In the genomic region with DNA sequence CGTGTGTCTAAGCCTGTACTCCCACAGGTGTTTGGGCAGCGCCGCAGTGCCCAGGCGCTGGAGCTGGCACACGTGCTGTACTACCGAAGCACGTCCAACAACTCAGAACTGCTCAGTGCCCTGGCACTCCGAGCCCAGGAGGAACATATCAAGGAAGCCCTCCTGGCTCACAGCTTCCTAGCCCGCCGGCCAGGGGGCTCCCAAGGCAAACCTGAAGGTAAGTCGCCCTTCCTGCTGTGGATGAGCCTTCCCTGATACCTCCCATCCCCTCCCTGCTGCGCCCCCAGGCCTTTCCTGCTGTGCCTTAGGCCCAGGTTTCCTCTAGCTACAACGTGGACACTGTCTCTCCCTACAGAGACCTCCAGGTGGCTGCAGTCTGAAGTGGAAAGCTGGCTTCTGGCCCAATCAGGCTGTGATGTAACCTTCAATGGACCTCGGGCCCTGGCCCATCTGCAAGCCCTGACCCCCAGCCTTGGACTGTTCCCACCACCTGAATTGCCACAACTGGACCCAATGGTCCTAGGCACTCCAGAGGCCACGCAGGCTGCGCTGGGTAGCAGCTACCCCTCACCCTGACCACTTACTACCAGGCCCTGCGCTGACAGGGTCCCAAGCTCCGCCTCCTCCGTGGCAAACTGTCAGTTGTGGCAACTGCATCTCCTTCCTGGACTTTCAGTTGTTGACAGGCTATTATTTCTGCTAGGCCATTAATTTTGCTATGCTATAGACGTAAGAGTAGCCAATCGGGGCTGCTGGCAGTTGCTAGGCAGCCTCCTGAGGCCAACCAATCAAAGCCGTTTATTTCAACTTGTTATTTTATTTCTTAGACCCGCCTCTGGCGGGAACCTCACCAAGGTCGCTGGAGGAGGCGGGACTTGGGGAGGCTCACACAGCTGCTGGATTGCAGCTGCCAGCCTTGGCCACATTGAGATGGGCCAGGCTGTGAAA, we compare ENCODE assay signal across 9 mouse cellular contexts. TPM values are rescaled to one million over a fixed set of nuclear protein-coding genes. Genes with fewer than 3 reads are reported as not detected.
DNase-seq lines count a peak whose midpoint lies in the region; ATAC-seq and TF ChIP-seq lines count a peak whose summit lies in the region.
"Had no signal": no experiment of that assay in that cellular context is flagged by ENCODE, and none has a peak within 500 bp of the region (broad histone marks: within the 10 kb centered on the region; RNA-seq: fewer than 3 reads in every experiment).

No protein-coding gene starts in this region.

- WGBS in hindbrain, embryonic 15.5 days = 32% methylated on average over 26 of the region's 26 CpGs

- intact Hi-C loops in gastrocnemius, adult 2 months (cut with DNase I) = no loop called here

- H3K9me3 ChIP-seq in ES-E14 (ENCODE audit: control insufficient read depth, insufficient read depth, low read depth, low read length) = no peaks in the 10 kb centered on the region
- H3K9me3 ChIP-seq in hindbrain, embryonic 15.5 days = no peaks in the 10 kb centered on the region

- peak overlapping the region in 1 of 2 experiments; percentile 27; a peak in 2 of 4 replicates for H3K4me3 ChIP-seq in ES-E14 (ENCODE audit: insufficient read depth in 1 of 2, low read depth in 1 of 2, low read length in 2 of 2, poor library complexity in 1 of 2, severe bottlenecking in 1 of 2)
- peak overlapping the region; percentile 74 for H3K4me3 ChIP-seq in gastrocnemius, adult 2 months
- peak overlapping the region; percentile 27 for H3K4me3 ChIP-seq in hindbrain, embryonic 15.5 days

- H3K27ac ChIP-seq in ES-E14 (ENCODE audit: insufficient read depth, low read depth, low read length, poor library complexity, severe bottlenecking) = no peak overlapping the region
- peak overlapping the region; percentile 88 for H3K27ac ChIP-seq in gastrocnemius, adult 2 months
- peak overlapping the region; percentile 77 for H3K27ac ChIP-seq in hindbrain, embryonic 15.5 days (replicated peaks)

- no peaks in the 10 kb centered on the region for H3K36me3 ChIP-seq in ES-E14 (ENCODE audit: control insufficient read depth, insufficient read depth, low read length, poor library complexity, severe bottlenecking)
- no peaks in the 10 kb centered on the region for H3K36me3 ChIP-seq in hindbrain, embryonic 15.5 days

- in situ Hi-C loops in ES-E14 (cut with MboI; ENCODE audit: low sequenced_read_pairs in 2 of 2, unreplicated experiment in 2 of 2) = no loop called here

- peaks cover 6 to 31% of the 10 kb centered on the region in 2 experiments; a peak in 3 of 4 replicates for H3K4me1 ChIP-seq in ES-E14 (ENCODE audit: control insufficient read depth in 2 of 2, insufficient read depth in 2 of 2, low read length in 2 of 2, poor library complexity in 1 of 2)
- peaks cover 24% of the 10 kb centered on the region for H3K4me1 ChIP-seq in hindbrain, embryonic 15.5 days (replicated peaks)

- H3K9ac ChIP-seq in ES-E14 (ENCODE audit: insufficient read depth, low read depth, low read length, poor library complexity, severe bottlenecking) = 0 out of 2 replicates have a peak overlapping the region, but pooled peaks have one; percentile 24
- H3K9ac ChIP-seq in hindbrain, embryonic 15.5 days = peak overlapping the region; percentile 21

- peak overlapping the region; percentile 52 for H3K4me2 ChIP-seq in hindbrain, embryonic 15.5 days

- H3K27me3 ChIP-seq in hindbrain, embryonic 15.5 days = no peaks in the 10 kb centered on the region

- DNase-seq in ES-E14 (ENCODE audit: low read depth, low spot score) = no peak
- peak; percentile 90 for DNase-seq in gastrocnemius, adult 2 months
- DNase-seq in layer of hippocampus, postnatal 36 days = peak; percentile 62 to 80
- peak; percentile 75 for DNase-seq in lung, postnatal 14 days
- DNase-seq in retina, embryonic 14.5 days (ENCODE audit: low spot score) = peak; percentile 82
- DNase-seq in thymus, postnatal 14 days = peak; percentile 91

- no peak; the same call in 1 of the 2 replicates for TF ChIP-seq CTCF in gastrocnemius, adult 2 months (IDR thresholded peaks at IDR 0.05)

- ATAC-seq in common myeloid progenitor, adult 5-6 weeks (replicated peaks; ENCODE audit: low read depth, poor library complexity, severe bottlenecking) = peak; percentile 71
- ATAC-seq in hindbrain, embryonic 15.5 days (ENCODE audit: low FRiP score, low read depth) = peak; percentile 89

TF ChIP-seq in ES-E14, 5 proteins besides CTCF, POLR2A, EP300 and RAD21:
- TF ChIP-seq CHD2 (IDR thresholded peaks at IDR 0.05; ENCODE audit: low read depth, low read length) = 0 out of 2 replicates have a peak, but pooled peaks have one; percentile 9
- no peak for TF ChIP-seq HCFC1 (IDR thresholded peaks at IDR 0.05; ENCODE audit: borderline replicate concordance, insufficient read depth, low read length)
- TF ChIP-seq ZNF384 (IDR thresholded peaks at IDR 0.05; ENCODE audit: low read depth, low read length) = no peak
- TF ChIP-seq ZC3H11A (IDR thresholded peaks at IDR 0.05; ENCODE audit: borderline replicate concordance, low read depth, low read length) = no peak
- TF ChIP-seq MAFK (IDR thresholded peaks at IDR 0.05; ENCODE audit: insufficient read depth, low read depth, low read length) = no peak
TF ChIP-seq in ES-E14: peak in this region for 1.

RNA-seq across cellular contexts. Expression of gene Emp3, which starts 4.9 kb away (rescaled TPM):
- 43.8 and 56.5 TPM in 2 replicates for total RNA-seq in ES-E14 (2012; rRNA removed)
- 200 and 205 TPM in 2 replicates for total RNA-seq in common myeloid progenitor, adult 5-6 weeks (2017)
- total RNA-seq in gastrocnemius, adult 2 months (2021) = 10 to 100 TPM in 1 of 2 experiments, 1 to 10 TPM in 1; 7.7 to 18.2 TPM
- polyA plus RNA-seq in hindbrain, embryonic 15.5 days (2015; fragmentation: Nextera tagmentation; extraction: Ambion mirVana) = 34.1 and 43.6 TPM in 2 replicates
- 1 to 10 TPM; 1.9 to 4.4 TPM for total RNA-seq in layer of hippocampus, postnatal 36 days (2021)

RNA-seq across cellular contexts. Expression of gene Ccdc114, which starts 7.5 kb away (rescaled TPM):
- 7.7 and 12.5 TPM in 2 replicates for total RNA-seq in ES-E14 (2012; rRNA removed)
- 3.2 and 5.4 TPM in 2 replicates for total RNA-seq in common myeloid progenitor, adult 5-6 weeks (2017)
- under 1 TPM; 0.28 to 0.45 TPM for total RNA-seq in gastrocnemius, adult 2 months (2021)
- polyA plus RNA-seq in hindbrain, embryonic 15.5 days (2015; fragmentation: Nextera tagmentation; extraction: Ambion mirVana) = 6.6 and 8.5 TPM in 2 replicates
- 1 to 10 TPM; 3.0 TPM for total RNA-seq in layer of hippocampus, postnatal 36 days (2021)

RNA-seq across cellular contexts. Expression of gene Tmem143, which starts 19.6 kb away (rescaled TPM):
- total RNA-seq in ES-E14 (2012; rRNA removed) = 26.0 and 34.8 TPM in 2 replicates
- 8.1 and 9.1 TPM in 2 replicates for total RNA-seq in common myeloid progenitor, adult 5-6 weeks (2017)
- total RNA-seq in gastrocnemius, adult 2 months (2021) = 10 to 100 TPM; 51.3 to 66.3 TPM
- polyA plus RNA-seq in hindbrain, embryonic 15.5 days (2015; fragmentation: Nextera tagmentation; extraction: Ambion mirVana) = 6.7 and 8.5 TPM in 2 replicates
- total RNA-seq in layer of hippocampus, postnatal 36 days (2021) = 10 to 100 TPM; 20.8 to 25.9 TPM

RNA-seq across cellular contexts. Expression of gene Syngr4, which starts 19.8 kb away (rescaled TPM):
- 0.74 TPM in 1 of 2 replicates, not detected in the other for total RNA-seq in ES-E14 (2012; rRNA removed)
- total RNA-seq in common myeloid progenitor, adult 5-6 weeks (2017) = 3.2 TPM in 1 of 2 replicates, not detected in the other
- total RNA-seq in gastrocnemius, adult 2 months (2021) = not detected
- 0.34 TPM in 1 of 2 replicates, not detected in the other for polyA plus RNA-seq in hindbrain, embryonic 15.5 days (2015; fragmentation: Nextera tagmentation; extraction: Ambion mirVana)
- total RNA-seq in layer of hippocampus, postnatal 36 days (2021) = not detected
- total RNA-seq: layer of hippocampus, postnatal 25 days had no signal

RNA-seq across cellular contexts. Expression of gene Grin2d, which starts 38.2 kb away (rescaled TPM):
- 0.67 and 0.90 TPM in 2 replicates for total RNA-seq in ES-E14 (2012; rRNA removed)
- 0.23 TPM in 1 of 2 replicates, not detected in the other for total RNA-seq in common myeloid progenitor, adult 5-6 weeks (2017)
- under 1 TPM; 0.13 to 0.14 TPM for total RNA-seq in gastrocnemius, adult 2 months (2021)
- 3.4 and 4.3 TPM in 2 replicates for polyA plus RNA-seq in hindbrain, embryonic 15.5 days (2015; fragmentation: Nextera tagmentation; extraction: Ambion mirVana)
- total RNA-seq in layer of hippocampus, postnatal 36 days (2021) = 10 to 100 TPM; 10.9 to 11.4 TPM
